Mouse (Mus musculus): ENCODE results near the gene Klk1b22.
"Not testable (repeated sequence)": the region's sequence is repeated elsewhere in the genome, so short reads cannot be mapped to it uniquely, and the experiment has no call there.

Gene Klk1b22

GRCm38 (mm10) chr7:44112373-44112772, at the start of gene Klk1b22:
Gene Klk1b22 (plus strand): TSS chr7:44112673.
- no peak for DNase-seq

- no peak for DNase-seq
Observed at GRCm38 (mm10) chr7:44072117-44072516, 40.4 kb upstream of the Klk1b22 start.

- DNase-seq: no peak
Observed at GRCm38 (mm10) chr7:44077703-44078102, 34.8 kb upstream of the Klk1b22 start.

GRCm38 (mm10) chr7:44096111-44096510, 16.4 kb upstream of the Klk1b22 start:
- no peak for DNase-seq

GRCm38 (mm10) chr7:44102028-44102427, 10.4 kb upstream of the Klk1b22 start, which contains the start of gene Klk1b21:
Gene Klk1b21 (plus strand): TSS chr7:44102328.
- DNase-seq: not testable (repeated sequence)

GRCm38 (mm10) chr7:44123445-44123844, 11.0 kb downstream of the Klk1b22 start:
- DNase-seq: no peak

GRCm38 (mm10) chr7:44136467-44136866, 24.0 kb downstream of the Klk1b22 start, which contains the start of gene Klk1b16:
Gene Klk1b16 (plus strand): TSS chr7:44136767.
- no peak for DNase-seq
